Mouse (Mus musculus): ENCODE results near the gene Apoc4. TPM values are rescaled to one million over a fixed set of nuclear protein-coding genes. Genes with fewer than 3 reads are reported as not detected.

The Apoc4 gene
- polyA plus RNA-seq, 1 experiment from 2014 or later, result not detected

GRCm38 (mm10) chr7:19704475-19704874 is 23.2 kb upstream of the Apoc4 start:
- no peak overlapping the region for H3K4me2 ChIP-seq (ENCODE audit: low read depth, severe bottlenecking)
- no peak overlapping the region for H3K9ac ChIP-seq (ENCODE audit: low read length)
- peaks cover 12% of the 10 kb centered on the region; the same call in 1 of the 2 replicates for H3K36me3 ChIP-seq (ENCODE audit: control insufficient read depth, insufficient read depth, low read length)

GRCm38 (mm10) chr7:19702859-19703555 is 21.7 kb upstream of the Apoc4 start:
- no peak overlapping the region for H3K4me2 ChIP-seq (ENCODE audit: low read depth, severe bottlenecking)
- no peaks in the 10 kb centered on the region for H3K9me3 ChIP-seq (ENCODE audit: control insufficient read depth, low read length)
- H3K9ac ChIP-seq (ENCODE audit: low read length), result no peak overlapping the region
- peaks cover 12% of the 10 kb centered on the region for H3K4me1 ChIP-seq (ENCODE audit: control insufficient read depth, insufficient read depth, low read length)
- no peak overlapping the region for H3K4me3 ChIP-seq (ENCODE audit: low read depth, low read length)
- ATAC-seq (ENCODE audit: insufficient number of reproducible peaks, low FRiP score, low TSS enrichment, low read depth) (no peak), DNase-seq (ENCODE audit: low spot score) (no peak)
- no peak overlapping the region for H3K27ac ChIP-seq (replicated peaks; ENCODE audit: low read depth, low read length)
- whole genome bisulfite sequencing, result 85% methylated on average over 16 of the region's 16 CpGs
- no peaks in the 10 kb centered on the region for H3K27me3 ChIP-seq (ENCODE audit: control insufficient read depth, insufficient read depth, low read length)
- peaks cover 12% of the 10 kb centered on the region; the same call in 1 of the 2 replicates for H3K36me3 ChIP-seq (ENCODE audit: control insufficient read depth, insufficient read depth, low read length)

More at GRCm38 (mm10) chr7:19704475-19704874, 23.2 kb upstream of the Apoc4 start:
- no peak for ATAC-seq (ENCODE audit: insufficient number of reproducible peaks, low FRiP score, low TSS enrichment, low read depth)
- no peak for DNase-seq (ENCODE audit: low spot score)
- H3K27ac ChIP-seq (replicated peaks; ENCODE audit: low read depth, low read length), result no peak overlapping the region
- H3K27me3 ChIP-seq (ENCODE audit: control insufficient read depth, insufficient read depth, low read length), result no peaks in the 10 kb centered on the region
- H3K4me1 ChIP-seq (ENCODE audit: control insufficient read depth, insufficient read depth, low read length), result peaks cover 4% of the 10 kb centered on the region; the same call in 1 of the 2 replicates
- WGBS, result 98% methylated on average over 4 of the region's 4 CpGs
- no peaks in the 10 kb centered on the region for H3K9me3 ChIP-seq (ENCODE audit: control insufficient read depth, low read length)
- H3K4me3 ChIP-seq (ENCODE audit: low read depth, low read length), result no peak overlapping the region

- H3K4me2 ChIP-seq (ENCODE audit: low read depth, severe bottlenecking), result no peak overlapping the region
- no peak overlapping the region for H3K9ac ChIP-seq (ENCODE audit: low read length)
- peaks cover 5% of the 10 kb centered on the region; the same call in 1 of the 2 replicates for H3K36me3 ChIP-seq (ENCODE audit: control insufficient read depth, insufficient read depth, low read length)
- ATAC-seq (ENCODE audit: insufficient number of reproducible peaks, low FRiP score, low TSS enrichment, low read depth) (peak; percentile 69; the same call in 1 of the 2 replicates), DNase-seq (ENCODE audit: low spot score) (peak; percentile 79)
- peaks cover 12% of the 10 kb centered on the region for H3K4me1 ChIP-seq (ENCODE audit: control insufficient read depth, insufficient read depth, low read length)
- no peaks in the 10 kb centered on the region for H3K27me3 ChIP-seq (ENCODE audit: control insufficient read depth, insufficient read depth, low read length)
- H3K4me3 ChIP-seq (ENCODE audit: low read depth, low read length), result no peak overlapping the region
- WGBS, result 32% methylated on average over 22 of the region's 22 CpGs
- no peak overlapping the region for H3K27ac ChIP-seq (replicated peaks; ENCODE audit: low read depth, low read length)
- H3K9me3 ChIP-seq (ENCODE audit: control insufficient read depth, low read length), result no peaks in the 10 kb centered on the region
Measured at GRCm38 (mm10) chr7:19701069-19701761, 19.9 kb upstream of the Apoc4 start.

GRCm38 (mm10) chr7:19700299-19701068 is 19.2 kb upstream of the Apoc4 start:
- H3K9me3 ChIP-seq (ENCODE audit: control insufficient read depth, low read length), result no peaks in the 10 kb centered on the region
- no peak overlapping the region for H3K4me3 ChIP-seq (ENCODE audit: low read depth, low read length)
- WGBS, result 62% methylated on average over 12 of the region's 12 CpGs
- DNase-seq (ENCODE audit: low spot score) (no peak), ATAC-seq (ENCODE audit: insufficient number of reproducible peaks, low FRiP score, low TSS enrichment, low read depth) (no peak)
- no peak overlapping the region for H3K27ac ChIP-seq (replicated peaks; ENCODE audit: low read depth, low read length)
- H3K4me2 ChIP-seq (ENCODE audit: low read depth, severe bottlenecking), result no peak overlapping the region
- peaks cover 12% of the 10 kb centered on the region for H3K4me1 ChIP-seq (ENCODE audit: control insufficient read depth, insufficient read depth, low read length)
- no peak overlapping the region for H3K9ac ChIP-seq (ENCODE audit: low read length)
- H3K27me3 ChIP-seq (ENCODE audit: control insufficient read depth, insufficient read depth, low read length), result no peaks in the 10 kb centered on the region
- peaks cover 5% of the 10 kb centered on the region; the same call in 1 of the 2 replicates for H3K36me3 ChIP-seq (ENCODE audit: control insufficient read depth, insufficient read depth, low read length)

- Histone ChIP-seq H3K36me3 (ENCODE audit: control insufficient read depth, insufficient read depth, low read length) (peaks cover 5% of the 10 kb centered on the region; the same call in 1 of the 2 replicates), H3K4me1 (ENCODE audit: control insufficient read depth, insufficient read depth, low read length) (peaks cover 12% of the 10 kb centered on the region), H3K27me3 (ENCODE audit: control insufficient read depth, insufficient read depth, low read length) (no peaks in the 10 kb centered on the region), H3K27ac (replicated peaks; ENCODE audit: low read depth, low read length) (no peak overlapping the region), H3K9me3 (ENCODE audit: control insufficient read depth, low read length) (no peaks in the 10 kb centered on the region), H3K9ac (ENCODE audit: low read length) (no peak overlapping the region), H3K4me3 (ENCODE audit: low read depth, low read length) (no peak overlapping the region), H3K4me2 (ENCODE audit: low read depth, severe bottlenecking) (no peak overlapping the region)
- DNase-seq (ENCODE audit: low spot score), result no peak
- no peak for ATAC-seq (ENCODE audit: insufficient number of reproducible peaks, low FRiP score, low TSS enrichment, low read depth)
- 75% methylated on average over 4 of the region's 4 CpGs for WGBS
Measured at GRCm38 (mm10) chr7:19699827-19700148, 18.5 kb upstream of the Apoc4 start.

- no peaks in the 10 kb centered on the region for H3K9me3 ChIP-seq (ENCODE audit: control insufficient read depth, low read length)
- H3K9ac ChIP-seq (ENCODE audit: low read length), result peak within 1 kb of the TSS; percentile 41
- no peaks in the 10 kb centered on the region for H3K27me3 ChIP-seq (ENCODE audit: control insufficient read depth, insufficient read depth, low read length)
- peak within 1 kb of the TSS; percentile 73 for H3K4me2 ChIP-seq (ENCODE audit: low read depth, severe bottlenecking)
- peak; percentile 65 for ATAC-seq (ENCODE audit: insufficient number of reproducible peaks, low FRiP score, low TSS enrichment, low read depth)
- peaks cover 12% of the 10 kb centered on the region for H3K4me1 ChIP-seq (ENCODE audit: control insufficient read depth, insufficient read depth, low read length)
- peaks cover 5% of the 10 kb centered on the region; the same call in 1 of the 2 replicates for H3K36me3 ChIP-seq (ENCODE audit: control insufficient read depth, insufficient read depth, low read length)
- 1% methylated on average over 20 of the region's 20 CpGs for WGBS
- H3K4me3 ChIP-seq (ENCODE audit: low read depth, low read length), result peak within 1 kb of the TSS; percentile 29
- H3K27ac ChIP-seq (replicated peaks; ENCODE audit: low read depth, low read length), result no peak within 1 kb of the TSS
- DNase-seq (ENCODE audit: low spot score), result no peak
Measured at GRCm38 (mm10) chr7:19698907-19699826, 17.9 kb upstream of the Apoc4 start, which contains the start of gene Apoe. Apoe (minus strand) TSS chr7:19699188.

GRCm38 (mm10) chr7:19697949-19698906 is 16.9 kb upstream of the Apoc4 start:
- Histone ChIP-seq H3K4me1 (ENCODE audit: control insufficient read depth, insufficient read depth, low read length) (peaks cover 12% of the 10 kb centered on the region), H3K4me3 (ENCODE audit: low read depth, low read length) (peak overlapping the region; percentile 29), H3K27me3 (ENCODE audit: control insufficient read depth, insufficient read depth, low read length) (no peaks in the 10 kb centered on the region), H3K9ac (ENCODE audit: low read length) (peak overlapping the region; percentile 41), H3K27ac (replicated peaks; ENCODE audit: low read depth, low read length) (no peak overlapping the region), H3K9me3 (ENCODE audit: control insufficient read depth, low read length) (no peaks in the 10 kb centered on the region), H3K36me3 (ENCODE audit: control insufficient read depth, insufficient read depth, low read length) (peaks cover 4% of the 10 kb centered on the region; the same call in 1 of the 2 replicates), H3K4me2 (ENCODE audit: low read depth, severe bottlenecking) (peak overlapping the region; percentile 73)
- DNase-seq (ENCODE audit: low spot score) (peak; percentile 59), ATAC-seq (ENCODE audit: insufficient number of reproducible peaks, low FRiP score, low TSS enrichment, low read depth) (no peak)
- WGBS, result 3% methylated on average over 28 of the region's 28 CpGs

Data from limb, embryonic 11.5 days (tissue).